Mouse (Mus musculus) heart, adult 2 months (tissue): ENCODE results near the gene Atg9a. TPM values are rescaled to one million over a fixed set of nuclear protein-coding genes. Genes with fewer than 3 reads are reported as not detected.

Experiments used
- DNase-seq, 2 experiments: peaks; one replicate each; pipeline ENCODE4 v3.0.0; 2021
- H3K27ac ChIP-seq: fragments of 200-600 bp; 2 replicates; pipeline ENCODE4 v1.8.1; 2022
- H3K27me3 ChIP-seq: fragments of 200-500 bp; 2 replicates; pipeline ENCODE4 v1.6.1; 2012; ENCODE audit warnings: mild to moderate bottlenecking, low read length, inconsistent platforms, mixed read lengths; ENCODE audit not compliant: control insufficient read depth, insufficient read depth
- H3K36me3 ChIP-seq: fragments of 200-500 bp; 2 replicates; pipeline ENCODE4 v1.6.1; 2012; ENCODE audit warnings: low read length, inconsistent platforms; ENCODE audit not compliant: control insufficient read depth, insufficient read depth
- H3K4me1 ChIP-seq: fragments of 200-500 bp; 2 replicates; pipeline ENCODE4 v1.6.1; 2011; ENCODE audit warnings: low read length; ENCODE audit not compliant: control insufficient read depth, insufficient read depth
- H3K4me3 ChIP-seq: fragments of 200-600 bp; 2 replicates; pipeline ENCODE4 v1.8.1; 2022
- H3K79me2 ChIP-seq: fragments of 200-500 bp; replicated peaks from 2 replicates; pipeline ENCODE4 v1.6.1; 2012; ENCODE audit warnings: mild to moderate bottlenecking, inconsistent platforms, low read length, moderate library complexity, mixed read lengths; ENCODE audit not compliant: control insufficient read depth, insufficient read depth
- H3K9ac ChIP-seq: fragments of 200-500 bp; 2 replicates; pipeline ENCODE4 v1.6.1; 2012; ENCODE audit warnings: low read depth, mild to moderate bottlenecking, control low read depth, inconsistent platforms, low read length, mixed read lengths
- CTCF ChIP-seq: fragments of 200-600 bp; IDR thresholded peaks from 2 replicates; pipeline ENCODE4 v1.8.1; 2022; ENCODE audit warnings: antibody characterized with exemption, mild to moderate bottlenecking, moderate library complexity
- EP300 ChIP-seq: fragments of 200-500 bp; IDR thresholded peaks from 2 replicates; pipeline ENCODE4 v1.6.1; 2011; ENCODE audit warnings: low read depth, low read length, control low read depth; ENCODE audit not compliant: insufficient read depth
- POLR2A ChIP-seq: fragments of 200-500 bp; IDR thresholded peaks from 2 replicates; pipeline ENCODE4 v1.6.1; 2011; ENCODE audit warnings: mild to moderate bottlenecking, low read depth, low read length, control low read depth; ENCODE audit not compliant: insufficient read depth
- WGBS: fragments of 180-500 bp; shearing (Covaris S2); methylation state at CpG from one replicate; pipeline ENCODE4 v1.1.7; 2018; 5-methylcytosine and 5-hydroxymethylcytosine counted together
- intact Hi-C: fragments of 180-260 bp; cut with DNase I; formaldehyde crosslinking; loops from one replicate; pipeline ENCODE4 v1.15.1; 2025
- polyA plus RNA-seq: library from polyadenylated mRNA; depleted of rRNA; stranded (reverse); fragments of >200 nt; gene quantifications from 2 replicates; pipeline ENCODE4 v1.2.3, GENCODE M21; 2012
- total RNA-seq, 2 experiments: library from RNA; stranded (reverse); gene quantifications; 2 replicates each; pipeline ENCODE4 v1.2.3; 2021

The Atg9a gene
- total and polyA plus RNA-seq, 3 experiments = 63.8 to 93.0 (median 73.5) TPM

- Histone ChIP-seq H3K4me1 (peaks cover 4% of the 10 kb centered on the region), H3K79me2 (peaks cover 3% of the 10 kb centered on the region; the same call in 1 of the 2 replicates), H3K4me3 (no peak overlapping the region), H3K27me3 (no peaks in the 10 kb centered on the region), H3K9ac (no peak overlapping the region), H3K36me3 (no peaks in the 10 kb centered on the region; the same call in 1 of the 2 replicates), H3K27ac (no peak overlapping the region)
- TF ChIP-seq POLR2A (no peak), EP300 (no peak), CTCF (no peak)
- intact Hi-C loops = no loop called here
- no peak for DNase-seq
These were observed 4.9 kb downstream of the Atg9a start for GRCm38 (mm10) chr1:75187126-75187525.

- H3K4me3 ChIP-seq = no peak overlapping the region
- no peak overlapping the region for H3K27ac ChIP-seq
- no peak for DNase-seq
- H3K9ac ChIP-seq = no peak overlapping the region
- 92% methylated on average over 11 of the region's 11 CpGs for WGBS
- no peaks in the 10 kb centered on the region for H3K27me3 ChIP-seq
- intact Hi-C loops = no loop called here
- H3K36me3 ChIP-seq = no peaks in the 10 kb centered on the region; the same call in 1 of the 2 replicates
- peaks cover 1% of the 10 kb centered on the region; the same call in 1 of the 2 replicates for H3K79me2 ChIP-seq
- TF ChIP-seq POLR2A = no peak
- no peak for TF ChIP-seq CTCF
- TF ChIP-seq EP300 = no peak
- H3K4me1 ChIP-seq = no peaks in the 10 kb centered on the region
These were observed 6.5 kb downstream of the Atg9a start for GRCm38 (mm10) chr1:75185495-75185894.

GRCm38 (mm10) chr1:75182160-75182559 lies 9.8 kb downstream of the Atg9a start:
- Histone ChIP-seq H3K36me3 (no peaks in the 10 kb centered on the region), H3K9ac (no peak overlapping the region), H3K4me1 (no peaks in the 10 kb centered on the region; the same call in 1 of the 2 replicates), H3K79me2 (no peaks in the 10 kb centered on the region), H3K27ac (no peak overlapping the region), H3K4me3 (no peak overlapping the region), H3K27me3 (no peaks in the 10 kb centered on the region)
- no peak for DNase-seq
- intact Hi-C loops = loop anchor here (5.0 kb wide), 1 partner anchor 70 kb away; no protein-coding TSS in a partner anchor
- TF ChIP-seq EP300 (no peak), CTCF (peak; percentile 44)
- 72% methylated on average over 4 of the region's 4 CpGs for WGBS

- Histone ChIP-seq H3K4me1 (no peaks in the 10 kb centered on the region; the same call in 1 of the 2 replicates), H3K4me3 (no peak overlapping the region), H3K27me3 (no peaks in the 10 kb centered on the region), H3K79me2 (no peaks in the 10 kb centered on the region), H3K27ac (no peak overlapping the region), H3K9ac (no peak overlapping the region), H3K36me3 (no peaks in the 10 kb centered on the region)
- intact Hi-C loops = loop anchor here (5.0 kb wide), 1 partner anchor 71 kb away; no protein-coding TSS in a partner anchor
- TF ChIP-seq POLR2A (no peak), EP300 (no peak), CTCF (no peak)
- no peak for DNase-seq
- 85% methylated on average over 4 of the region's 4 CpGs for WGBS
These were observed 10.6 kb downstream of the Atg9a start for GRCm38 (mm10) chr1:75181377-75181870.

GRCm38 (mm10) chr1:75180741-75181140 lies 11.3 kb downstream of the Atg9a start:
- H3K27me3 ChIP-seq = no peaks in the 10 kb centered on the region
- H3K27ac ChIP-seq = no peak overlapping the region
- 42% methylated on average over 7 of the region's 7 CpGs for WGBS
- H3K9ac ChIP-seq = no peak overlapping the region
- TF ChIP-seq EP300 (no peak), CTCF (no peak), POLR2A (no peak)
- H3K4me3 ChIP-seq = peak overlapping the region; percentile 51
- no peaks in the 10 kb centered on the region for H3K79me2 ChIP-seq
- intact Hi-C loops = loop anchor here (1.0 to 5.0 kb wide), 2 partner anchors 11 to 72 kb away; no protein-coding TSS in a partner anchor
- no peaks in the 10 kb centered on the region; the same call in 1 of the 2 replicates for H3K4me1 ChIP-seq
- DNase-seq = no peak
- H3K36me3 ChIP-seq = no peaks in the 10 kb centered on the region

GRCm38 (mm10) chr1:75180105-75180590 lies 11.8 kb downstream of the Atg9a start, which contains the start of gene Abcb6:
TSS of gene Abcb6 (minus strand) at chr1:75180392.
- Histone ChIP-seq H3K79me2 (no peaks in the 10 kb centered on the region), H3K9ac (peak within 1 kb of the TSS; percentile 75), H3K27ac (peak within 1 kb of the TSS; percentile 72), H3K4me3 (peak within 1 kb of the TSS; percentile 51), H3K36me3 (no peaks in the 10 kb centered on the region), H3K27me3 (no peaks in the 10 kb centered on the region), H3K4me1 (no peaks in the 10 kb centered on the region; the same call in 1 of the 2 replicates)
- TF ChIP-seq CTCF (no peak), EP300 (no peak), POLR2A (peak; percentile 57)
- under 1% methylated on average over 31 of the region's 31 CpGs for WGBS
- intact Hi-C loops = loop anchor here (1.0 to 5.0 kb wide), 2 partner anchors 11 to 72 kb away; no protein-coding TSS in a partner anchor
- peak; percentile 87 to 90 for DNase-seq
